Mouse (Mus musculus) thymus, adult 2 months (tissue): ENCODE measurements around the gene Atp5c1.

Experiments
- CTCF ChIP-seq: fragments of 200-500 bp; IDR thresholded peaks from 2 replicates; pipeline ENCODE4 v1.5.1; 2012; ENCODE audit warnings: mild to moderate bottlenecking, control low read depth, low read length, moderate library complexity, borderline replicate concordance; ENCODE audit not compliant: control insufficient read depth, poor library complexity, insufficient read depth; ENCODE audit errors: extremely low read depth
- POLR2A ChIP-seq: fragments of 200-500 bp; IDR thresholded peaks from 2 replicates; pipeline ENCODE4 v1.6.1; 2012; ENCODE audit warnings: mild to moderate bottlenecking, low read length, control low read depth, moderate library complexity; ENCODE audit not compliant: control insufficient read depth, poor library complexity, insufficient read depth; ENCODE audit errors: extremely low read depth

GRCm38 (mm10) chr2:10119276-10119675, 39.0 kb upstream of the Atp5c1 start:
- TF ChIP-seq CTCF (no peak), POLR2A (no peak)
